Mouse (Mus musculus): ENCODE data around the gene Mylk3.

DNA sequence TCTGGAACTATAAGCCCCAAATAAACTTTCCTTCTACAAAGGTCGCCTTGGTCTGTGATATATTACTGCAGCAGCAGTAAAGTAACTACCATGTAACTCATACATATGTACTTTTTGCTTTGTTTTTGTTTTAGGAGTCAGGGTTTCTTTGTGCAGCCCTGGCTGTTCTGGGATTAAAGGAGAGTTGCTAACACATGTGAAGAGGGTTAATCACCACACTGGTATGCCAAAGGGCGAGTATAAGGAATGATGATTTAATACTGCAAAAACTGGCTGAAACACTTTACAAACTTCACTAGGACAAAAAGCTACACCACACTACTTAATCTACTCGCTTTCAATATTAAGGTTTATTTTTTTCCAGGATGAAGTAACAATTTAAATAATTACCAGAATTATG lies 22.4 kb upstream of the Mylk3 start:
- TF ChIP-seq POLR2A (IDR thresholded peaks at IDR 0.05; ENCODE audit: borderline replicate concordance, extremely low read depth, low read depth, low read length) (no peak), CTCF (IDR thresholded peaks at IDR 0.05; ENCODE audit: insufficient read depth, low read length) (no peak)

Data from lung, adult 2 months (tissue).